Mouse (Mus musculus) B cell, adult 2 months (primary cell): ENCODE measurements around the gene Vipas39.
"Not testable (repeated sequence)": the region's sequence is repeated elsewhere in the genome, so short reads cannot be mapped to it uniquely, and the experiment has no call there.

ENCODE experiments used
- DNase-seq, 2 experiments: peaks; one replicate each; pipeline ENCODE4 v3.0.0; 2022

The Vipas39 gene

GRCm38 (mm10) chr12:87266827-87267603 lies 959 bp upstream of the Vipas39 start:
- no peak for DNase-seq

GRCm38 (mm10) chr12:87265444-87265843 lies 612 bp downstream of the Vipas39 start:
- DNase-seq, result no peak

- DNase-seq, result no peak
These were observed 5.5 kb downstream of the Vipas39 start for GRCm38 (mm10) chr12:87260562-87260961.

- no peak for DNase-seq
These were observed 9.4 kb downstream of the Vipas39 start for GRCm38 (mm10) chr12:87256629-87257028.

- no peak for DNase-seq
These were observed 12.2 kb downstream of the Vipas39 start for GRCm38 (mm10) chr12:87253878-87254277.

- DNase-seq, result no peak
These were observed 15.9 kb downstream of the Vipas39 start for GRCm38 (mm10) chr12:87250161-87250560.

GRCm38 (mm10) chr12:87238632-87239031 lies 27.4 kb downstream of the Vipas39 start, which contains the start of gene Noxred1:
Gene Noxred1 (minus strand): TSS chr12:87238732.
- no peak for DNase-seq

GRCm38 (mm10) chr12:87236882-87237483 lies 29.1 kb downstream of the Vipas39 start:
- DNase-seq, result peak; percentile 50

GRCm38 (mm10) chr12:87230379-87230895 lies 35.6 kb downstream of the Vipas39 start:
- DNase-seq, result no peak

- no peak for DNase-seq
These were observed 36.4 kb downstream of the Vipas39 start for GRCm38 (mm10) chr12:87229633-87230032.

- DNase-seq, result no peak
These were observed 39.3 kb downstream of the Vipas39 start for GRCm38 (mm10) chr12:87226801-87227200.

GRCm38 (mm10) chr12:87224950-87225349 lies 41.1 kb downstream of the Vipas39 start:
- DNase-seq, result no peak

GRCm38 (mm10) chr12:87219362-87219761 lies 46.7 kb downstream of the Vipas39 start:
- no peak for DNase-seq

- no peak for DNase-seq
These were observed 48.5 kb downstream of the Vipas39 start for GRCm38 (mm10) chr12:87217596-87217995.

- no peak for DNase-seq
These were observed 50.0 kb downstream of the Vipas39 start for GRCm38 (mm10) chr12:87216053-87216452.

GRCm38 (mm10) chr12:87212844-87213606 lies 53.0 kb downstream of the Vipas39 start:
- no peak for DNase-seq

- not testable (repeated sequence) for DNase-seq
These were observed 60.3 kb downstream of the Vipas39 start for GRCm38 (mm10) chr12:87205789-87206188.

- no peak for DNase-seq
These were observed 64.4 kb downstream of the Vipas39 start for GRCm38 (mm10) chr12:87201694-87202093.

GRCm38 (mm10) chr12:87199973-87200586 lies 66.0 kb downstream of the Vipas39 start, which contains the start of gene Tmed8:
Gene Tmed8 (minus strand): TSS chr12:87200454.
- DNase-seq, result peak; percentile 80 to 85

GRCm38 (mm10) chr12:87199206-87199972 lies 66.7 kb downstream of the Vipas39 start, which contains the start of gene Samd15:
Gene Samd15 (plus strand): TSS chr12:87199723.
- no peak for DNase-seq

GRCm38 (mm10) chr12:87198792-87199191 lies 67.3 kb downstream of the Vipas39 start:
- DNase-seq, result no peak

- DNase-seq, result no peak
These were observed 69.7 kb downstream of the Vipas39 start for GRCm38 (mm10) chr12:87196310-87196709.
